Mouse (Mus musculus) liver, embryonic 11.5 days (tissue): ENCODE measurements around the gene Srrm4. TPM values are rescaled to one million over a fixed set of nuclear protein-coding genes. Genes with fewer than 3 reads are reported as not detected.

Experiments used
- ATAC-seq: fragments of 200-750 bp; cut with Nextera tagmentation; replicated peaks from 2 replicates; pipeline ENCODE4 v1.8.0; 2017; ENCODE audit warnings: moderate number of reproducible peaks, mild to moderate bottlenecking, moderate TSS enrichment, moderate library complexity; ENCODE audit not compliant: low FRiP score
- DNase-seq: peaks from one replicate; pipeline ENCODE4 v3.0.0-alpha.2; 2017; ENCODE audit warnings: low spot score
- H3K27ac ChIP-seq: fragments of 300-500 bp; sonication (generic); 2 replicates; pipeline ENCODE4 v1.5.1; 2014; ENCODE audit warnings: mild to moderate bottlenecking, low read depth, low read length, control low read depth
- H3K27me3 ChIP-seq: fragments of 300-500 bp; sonication (generic); replicated peaks from 2 replicates; pipeline ENCODE4 v1.6.1; 2014; ENCODE audit warnings: low read length, mixed read lengths; ENCODE audit not compliant: control insufficient read depth, insufficient read depth
- H3K36me3 ChIP-seq: fragments of 300-500 bp; sonication (generic); 2 replicates; pipeline ENCODE4 v1.6.1; 2014; ENCODE audit warnings: mild to moderate bottlenecking, low read length, moderate library complexity, mixed read lengths; ENCODE audit not compliant: control insufficient read depth, insufficient read depth
- H3K4me1 ChIP-seq: fragments of 300-500 bp; sonication (generic); replicated peaks from 2 replicates; pipeline ENCODE4 v1.6.1; 2014; ENCODE audit warnings: low read length, mixed read lengths; ENCODE audit not compliant: control insufficient read depth, insufficient read depth
- H3K4me2 ChIP-seq: fragments of 300-500 bp; sonication (generic); 2 replicates; pipeline ENCODE4 v1.6.1; 2014; ENCODE audit warnings: mild to moderate bottlenecking, control low read depth, moderate library complexity
- H3K4me3 ChIP-seq: fragments of 300-500 bp; sonication (generic); 2 replicates; pipeline ENCODE4 v1.5.1; 2014; ENCODE audit warnings: low read depth, low read length, control low read depth
- H3K9ac ChIP-seq: fragments of 300-500 bp; sonication (generic); 2 replicates; pipeline ENCODE4 v1.6.1; 2014; ENCODE audit warnings: low read depth, low read length, control low read depth
- H3K9me3 ChIP-seq: fragments of 300-500 bp; sonication (generic); 2 replicates; pipeline ENCODE4 v1.6.1; 2016; ENCODE audit warnings: low read length, inconsistent platforms, mixed read lengths; ENCODE audit not compliant: control insufficient read depth
- WGBS: fragments of 180-500 bp; shearing (Covaris S2); extraction: QIAGEN DNeasy Blood & Tissue Kit; methylation state at CpG from one replicate; pipeline ENCODE4 v1.1.7; 2014; 5-methylcytosine and 5-hydroxymethylcytosine counted together
- polyA plus RNA-seq: library from polyadenylated mRNA; unstranded; fragments of >200 nt; fragmentation: Nextera tagmentation; extraction: Ambion mirVana; gene quantifications from 2 replicates; pipeline ENCODE4 v1.2.1, GENCODE M21; 2014

The Srrm4 gene
- polyA plus RNA-seq, 1 experiment from 2014 or later, result 0.11 TPM

GRCm38 (mm10) chr5:116564391-116564790, 27.2 kb downstream of the Srrm4 start:
- H3K9me3 ChIP-seq, result no peaks in the 10 kb centered on the region
- no peak overlapping the region for H3K27ac ChIP-seq
- no peaks in the 10 kb centered on the region for H3K36me3 ChIP-seq
- WGBS, result 75% methylated on average over 3 of the region's 3 CpGs
- no peaks in the 10 kb centered on the region for H3K4me1 ChIP-seq
- H3K9ac ChIP-seq, result no peak overlapping the region
- no peaks in the 10 kb centered on the region for H3K27me3 ChIP-seq
- ATAC-seq (no peak), DNase-seq (no peak)
- no peak overlapping the region for H3K4me2 ChIP-seq
- no peak overlapping the region for H3K4me3 ChIP-seq

GRCm38 (mm10) chr5:116563713-116564112, 27.9 kb downstream of the Srrm4 start:
- 48% methylated on average over 6 of the region's 6 CpGs for WGBS
- Histone ChIP-seq H3K27me3 (no peaks in the 10 kb centered on the region), H3K9me3 (no peaks in the 10 kb centered on the region), H3K36me3 (no peaks in the 10 kb centered on the region), H3K9ac (no peak overlapping the region), H3K27ac (no peak overlapping the region), H3K4me1 (no peaks in the 10 kb centered on the region), H3K4me2 (no peak overlapping the region), H3K4me3 (no peak overlapping the region)
- ATAC-seq (no peak), DNase-seq (no peak)

GRCm38 (mm10) chr5:116559091-116559490, 32.5 kb downstream of the Srrm4 start:
- Histone ChIP-seq H3K4me1 (no peaks in the 10 kb centered on the region), H3K9me3 (no peaks in the 10 kb centered on the region), H3K36me3 (no peaks in the 10 kb centered on the region), H3K27me3 (no peaks in the 10 kb centered on the region), H3K9ac (no peak overlapping the region), H3K4me2 (no peak overlapping the region), H3K4me3 (no peak overlapping the region), H3K27ac (no peak overlapping the region)
- WGBS, result 71% methylated on average over 7 of the region's 7 CpGs
- ATAC-seq (no peak), DNase-seq (no peak)

- Histone ChIP-seq H3K9ac (no peak overlapping the region), H3K36me3 (no peaks in the 10 kb centered on the region), H3K27me3 (no peaks in the 10 kb centered on the region), H3K4me1 (no peaks in the 10 kb centered on the region), H3K27ac (no peak overlapping the region), H3K9me3 (no peaks in the 10 kb centered on the region), H3K4me3 (no peak overlapping the region), H3K4me2 (no peak overlapping the region)
- 42% methylated on average over 8 of the region's 8 CpGs for WGBS
- DNase-seq, result no peak
- no peak for ATAC-seq
These were observed 35.0 kb downstream of the Srrm4 start for GRCm38 (mm10) chr5:116556614-116557013.

GRCm38 (mm10) chr5:116553868-116554267, 37.7 kb downstream of the Srrm4 start:
- no peak for DNase-seq
- no peak overlapping the region for H3K27ac ChIP-seq
- no peaks in the 10 kb centered on the region for H3K36me3 ChIP-seq
- no peaks in the 10 kb centered on the region for H3K4me1 ChIP-seq
- no peak overlapping the region for H3K9ac ChIP-seq
- H3K4me3 ChIP-seq, result no peak overlapping the region
- no peak for ATAC-seq
- H3K27me3 ChIP-seq, result no peaks in the 10 kb centered on the region
- H3K9me3 ChIP-seq, result no peaks in the 10 kb centered on the region
- 15% methylated on average over 5 of the region's 5 CpGs for WGBS
- H3K4me2 ChIP-seq, result no peak overlapping the region

- no peaks in the 10 kb centered on the region for H3K36me3 ChIP-seq
- no peaks in the 10 kb centered on the region for H3K4me1 ChIP-seq
- DNase-seq (no peak), ATAC-seq (no peak)
- no peak overlapping the region for H3K4me2 ChIP-seq
- no peaks in the 10 kb centered on the region for H3K9me3 ChIP-seq
- H3K27ac ChIP-seq, result no peak overlapping the region
- H3K4me3 ChIP-seq, result no peak overlapping the region
- no peak overlapping the region for H3K9ac ChIP-seq
- WGBS, result 51% methylated on average over 2 of the region's 2 CpGs
- H3K27me3 ChIP-seq, result no peaks in the 10 kb centered on the region
These were observed 38.5 kb downstream of the Srrm4 start for GRCm38 (mm10) chr5:116553106-116553505.

- H3K4me3 ChIP-seq, result no peak overlapping the region
- no peaks in the 10 kb centered on the region for H3K4me1 ChIP-seq
- no peak overlapping the region for H3K9ac ChIP-seq
- no peak for ATAC-seq
- no peaks in the 10 kb centered on the region for H3K9me3 ChIP-seq
- DNase-seq, result no peak
- H3K4me2 ChIP-seq, result no peak overlapping the region
- H3K36me3 ChIP-seq, result no peaks in the 10 kb centered on the region
- no peaks in the 10 kb centered on the region for H3K27me3 ChIP-seq
- no peak overlapping the region for H3K27ac ChIP-seq
These were observed 39.0 kb downstream of the Srrm4 start for GRCm38 (mm10) chr5:116552584-116552983.

GRCm38 (mm10) chr5:116545746-116546145, 45.9 kb downstream of the Srrm4 start:
- Histone ChIP-seq H3K4me2 (no peak overlapping the region), H3K36me3 (no peaks in the 10 kb centered on the region), H3K4me1 (no peaks in the 10 kb centered on the region), H3K9me3 (no peaks in the 10 kb centered on the region), H3K4me3 (no peak overlapping the region), H3K27me3 (no peaks in the 10 kb centered on the region), H3K9ac (no peak overlapping the region), H3K27ac (no peak overlapping the region)
- ATAC-seq (no peak), DNase-seq (no peak)
- WGBS, result 38% methylated on average over 11 of the region's 11 CpGs

- no peak for DNase-seq
- Histone ChIP-seq H3K27me3 (no peaks in the 10 kb centered on the region), H3K36me3 (no peaks in the 10 kb centered on the region), H3K9ac (no peak overlapping the region), H3K9me3 (no peaks in the 10 kb centered on the region), H3K27ac (no peak overlapping the region), H3K4me2 (no peak overlapping the region), H3K4me1 (no peaks in the 10 kb centered on the region), H3K4me3 (no peak overlapping the region)
- 50% methylated on average over 7 of the region's 7 CpGs for WGBS
- ATAC-seq, result no peak
These were observed 49.3 kb downstream of the Srrm4 start for GRCm38 (mm10) chr5:116542317-116542716.
